Mouse (Mus musculus): ENCODE measurements at regions not wholly inside any gene's neighbourhood (a gene's known extent, or its start where the extent isn't known, plus 50 kb on each side); places are given as distances from the start of the nearest gene placed in this dataset.

- H3K4me1 ChIP-seq (ENCODE audit: control insufficient read depth, insufficient read depth, low read length) = no peaks in the 10 kb centered on the region
- no peak for TF ChIP-seq POLR2A (IDR thresholded peaks at IDR 0.05; ENCODE audit: low read depth, low read length)
- TF ChIP-seq CTCF (IDR thresholded peaks at IDR 0.05; ENCODE audit: borderline replicate concordance, insufficient read depth, low read length) = no peak
- H3K27ac ChIP-seq (ENCODE audit: insufficient read depth, low read length) = no peak overlapping the region
- no peak overlapping the region for H3K4me3 ChIP-seq (ENCODE audit: insufficient read depth, low read length)
Measured at GRCm38 (mm10) chr9:117813216-117813615, 183.5 kb upstream of the Rbms3 start.

- H3K4me3 ChIP-seq (ENCODE audit: insufficient read depth, low read length) = no peak overlapping the region
- no peaks in the 10 kb centered on the region for H3K4me1 ChIP-seq (ENCODE audit: control insufficient read depth, insufficient read depth, low read length)
- TF ChIP-seq POLR2A (IDR thresholded peaks at IDR 0.05; ENCODE audit: low read depth, low read length) (no peak), CTCF (IDR thresholded peaks at IDR 0.05; ENCODE audit: borderline replicate concordance, insufficient read depth, low read length) (no peak)
- no peak overlapping the region for H3K27ac ChIP-seq (ENCODE audit: insufficient read depth, low read length)
Measured at GRCm38 (mm10) chr9:117805812-117806211, 176.1 kb upstream of the Rbms3 start.

GRCm38 (mm10) chr9:117784186-117784591, 154.5 kb upstream of the Rbms3 start:
- Histone ChIP-seq H3K4me1 (ENCODE audit: control insufficient read depth, insufficient read depth, low read length) (no peaks in the 10 kb centered on the region), H3K27ac (ENCODE audit: insufficient read depth, low read length) (no peak overlapping the region), H3K4me3 (ENCODE audit: insufficient read depth, low read length) (no peak overlapping the region)
- TF ChIP-seq POLR2A (IDR thresholded peaks at IDR 0.05; ENCODE audit: low read depth, low read length) = no peak
- TF ChIP-seq CTCF (IDR thresholded peaks at IDR 0.05; ENCODE audit: borderline replicate concordance, insufficient read depth, low read length) = no peak

GRCm38 (mm10) chr9:117754651-117755050, 124.9 kb upstream of the Rbms3 start:
- Histone ChIP-seq H3K4me1 (ENCODE audit: control insufficient read depth, insufficient read depth, low read length) (no peaks in the 10 kb centered on the region), H3K4me3 (ENCODE audit: insufficient read depth, low read length) (no peak overlapping the region), H3K27ac (ENCODE audit: insufficient read depth, low read length) (no peak overlapping the region)
- TF ChIP-seq CTCF (IDR thresholded peaks at IDR 0.05; ENCODE audit: borderline replicate concordance, insufficient read depth, low read length) (no peak), POLR2A (IDR thresholded peaks at IDR 0.05; ENCODE audit: low read depth, low read length) (no peak)

- no peak for TF ChIP-seq CTCF (IDR thresholded peaks at IDR 0.05; ENCODE audit: borderline replicate concordance, insufficient read depth, low read length)
- H3K4me3 ChIP-seq (ENCODE audit: insufficient read depth, low read length) = no peak overlapping the region
- no peak overlapping the region for H3K27ac ChIP-seq (ENCODE audit: insufficient read depth, low read length)
- no peaks in the 10 kb centered on the region for H3K4me1 ChIP-seq (ENCODE audit: control insufficient read depth, insufficient read depth, low read length)
Measured at GRCm38 (mm10) chr9:117753466-117753865, 123.8 kb upstream of the Rbms3 start.

- no peaks in the 10 kb centered on the region for H3K4me1 ChIP-seq (ENCODE audit: control insufficient read depth, insufficient read depth, low read length)
- H3K4me3 ChIP-seq (ENCODE audit: insufficient read depth, low read length) = no peak overlapping the region
- TF ChIP-seq POLR2A (IDR thresholded peaks at IDR 0.05; ENCODE audit: low read depth, low read length) (no peak), CTCF (IDR thresholded peaks at IDR 0.05; ENCODE audit: borderline replicate concordance, insufficient read depth, low read length) (no peak)
- no peak overlapping the region for H3K27ac ChIP-seq (ENCODE audit: insufficient read depth, low read length)
Measured at GRCm38 (mm10) chr9:117744906-117745305, 115.2 kb upstream of the Rbms3 start.

- no peak overlapping the region for H3K27ac ChIP-seq (ENCODE audit: insufficient read depth, low read length)
- no peak for TF ChIP-seq CTCF (IDR thresholded peaks at IDR 0.05; ENCODE audit: borderline replicate concordance, insufficient read depth, low read length)
- TF ChIP-seq POLR2A (IDR thresholded peaks at IDR 0.05; ENCODE audit: low read depth, low read length) = no peak
- H3K4me3 ChIP-seq (ENCODE audit: insufficient read depth, low read length) = no peak overlapping the region
- no peaks in the 10 kb centered on the region for H3K4me1 ChIP-seq (ENCODE audit: control insufficient read depth, insufficient read depth, low read length)
Measured at GRCm38 (mm10) chr9:117729366-117729765, 99.7 kb upstream of the Rbms3 start.

GRCm38 (mm10) chr9:117720161-117720598, 90.5 kb upstream of the Rbms3 start:
- Histone ChIP-seq H3K4me3 (ENCODE audit: insufficient read depth, low read length) (no peak overlapping the region), H3K4me1 (ENCODE audit: control insufficient read depth, insufficient read depth, low read length) (0 out of 2 replicates have a peak, but pooled peaks cover 4% of the 10 kb centered on the region)
- TF ChIP-seq POLR2A (IDR thresholded peaks at IDR 0.05; ENCODE audit: low read depth, low read length) (no peak), CTCF (IDR thresholded peaks at IDR 0.05; ENCODE audit: borderline replicate concordance, insufficient read depth, low read length) (no peak)

GRCm38 (mm10) chr9:117717346-117717745, 87.6 kb upstream of the Rbms3 start:
- H3K27ac ChIP-seq (ENCODE audit: insufficient read depth, low read length) = no peak overlapping the region
- 0 out of 2 replicates have a peak, but pooled peaks cover 4% of the 10 kb centered on the region for H3K4me1 ChIP-seq (ENCODE audit: control insufficient read depth, insufficient read depth, low read length)
- H3K4me3 ChIP-seq (ENCODE audit: insufficient read depth, low read length) = no peak overlapping the region
- TF ChIP-seq POLR2A (IDR thresholded peaks at IDR 0.05; ENCODE audit: low read depth, low read length) = no peak
- TF ChIP-seq CTCF (IDR thresholded peaks at IDR 0.05; ENCODE audit: borderline replicate concordance, insufficient read depth, low read length) = no peak

More at GRCm38 (mm10) chr9:117720161-117720598, 90.5 kb upstream of the Rbms3 start:
- H3K27ac ChIP-seq (ENCODE audit: insufficient read depth, low read length) = no peak overlapping the region

GRCm38 (mm10) chr9:117716476-117716875, 86.8 kb upstream of the Rbms3 start:
- 0 out of 2 replicates have a peak, but pooled peaks cover 4% of the 10 kb centered on the region for H3K4me1 ChIP-seq (ENCODE audit: control insufficient read depth, insufficient read depth, low read length)
- H3K4me3 ChIP-seq (ENCODE audit: insufficient read depth, low read length) = no peak overlapping the region
- no peak overlapping the region for H3K27ac ChIP-seq (ENCODE audit: insufficient read depth, low read length)
- TF ChIP-seq POLR2A (IDR thresholded peaks at IDR 0.05; ENCODE audit: low read depth, low read length) = no peak

All from embryonic fibroblast, embryonic 13.5 days (primary cell).